Mouse (Mus musculus) ovary, adult 2 months (tissue): ENCODE measurements around the gene Nr1i2. TPM values are rescaled to one million over a fixed set of nuclear protein-coding genes. Genes with fewer than 3 reads are reported as not detected.

Experiments
- polyA plus RNA-seq: library from polyadenylated mRNA; depleted of rRNA; stranded (reverse); fragments of >200 nt; gene quantifications from 2 replicates; pipeline ENCODE4 v1.2.3, GENCODE M21; 2012; rRNA removed

Gene Nr1i2
- 1.5 TPM in 2 replicates for polyA plus RNA-seq

GRCm38 (mm10) chr16:38294685-38295348 lies at the start of gene Nr1i2:
Nr1i2 (minus strand) TSS chr16:38294824.

GRCm38 (mm10) chr16:38341396-38342324 lies 47.0 kb upstream of the Nr1i2 start, which contains the start of gene Maats1:
Maats1 (minus strand) TSS chr16:38342143.

Other genes starting within 250 kb of the Nr1i2 start
- 21.4 and 25.9 TPM in 2 replicates for gene Gsk3b, start 205.8 kb downstream of the Nr1i2 start, polyA plus RNA-seq
- 1.4 and 1.5 TPM in 2 replicates for gene Maats1, start 47.3 kb upstream of the Nr1i2 start, polyA plus RNA-seq
- 31.3 and 59.8 TPM in 2 replicates for gene Cox17, start 52.2 kb upstream of the Nr1i2 start, polyA plus RNA-seq
- gene Gm21987, start 52.2 kb upstream of the Nr1i2 start, polyA plus RNA-seq = 4.5 TPM in 1 of 2 replicates, not detected in the other
- 23.2 and 24.5 TPM in 2 replicates for gene Popdc2, start 67.4 kb upstream of the Nr1i2 start, polyA plus RNA-seq
- gene Pla1a, start 138.3 kb upstream of the Nr1i2 start, polyA plus RNA-seq = 6.4 and 9.4 TPM in 2 replicates
- 71.1 and 84.2 TPM in 2 replicates for gene Adprh, start 157.9 kb upstream of the Nr1i2 start, polyA plus RNA-seq
- 0.08 and 0.16 TPM in 2 replicates for gene Cd80, start 160.7 kb upstream of the Nr1i2 start, polyA plus RNA-seq
- 31.9 and 48.8 TPM in 2 replicates for gene Timmdc1, start 227.8 kb upstream of the Nr1i2 start, polyA plus RNA-seq